Mouse (Mus musculus): ENCODE results near the gene U90926.

- TF ChIP-seq POLR2A (IDR thresholded peaks at IDR 0.05; ENCODE audit: borderline replicate concordance, control insufficient read depth, low read depth, low read length): no peak
- no peak for TF ChIP-seq CTCF (IDR thresholded peaks at IDR 0.05; ENCODE audit: control insufficient read depth, insufficient read depth, low read length)
Observed at GRCm38 (mm10) chr5:92204162-92205036, 10.8 kb downstream of the U90926 start.

Data from bone marrow, adult 2 months (tissue).